Mouse (Mus musculus) thymus, adult 2 months (tissue): ENCODE measurements around the gene Rbp3.

ENCODE experiments used
- CTCF ChIP-seq: fragments of 200-500 bp; IDR thresholded peaks from 2 replicates; pipeline ENCODE4 v1.5.1; 2012; ENCODE audit warnings: mild to moderate bottlenecking, control low read depth, low read length, moderate library complexity, borderline replicate concordance; ENCODE audit not compliant: control insufficient read depth, poor library complexity, insufficient read depth; ENCODE audit errors: extremely low read depth
- POLR2A ChIP-seq: fragments of 200-500 bp; IDR thresholded peaks from 2 replicates; pipeline ENCODE4 v1.6.1; 2012; ENCODE audit warnings: mild to moderate bottlenecking, low read length, control low read depth, moderate library complexity; ENCODE audit not compliant: control insufficient read depth, poor library complexity, insufficient read depth; ENCODE audit errors: extremely low read depth

DNA sequence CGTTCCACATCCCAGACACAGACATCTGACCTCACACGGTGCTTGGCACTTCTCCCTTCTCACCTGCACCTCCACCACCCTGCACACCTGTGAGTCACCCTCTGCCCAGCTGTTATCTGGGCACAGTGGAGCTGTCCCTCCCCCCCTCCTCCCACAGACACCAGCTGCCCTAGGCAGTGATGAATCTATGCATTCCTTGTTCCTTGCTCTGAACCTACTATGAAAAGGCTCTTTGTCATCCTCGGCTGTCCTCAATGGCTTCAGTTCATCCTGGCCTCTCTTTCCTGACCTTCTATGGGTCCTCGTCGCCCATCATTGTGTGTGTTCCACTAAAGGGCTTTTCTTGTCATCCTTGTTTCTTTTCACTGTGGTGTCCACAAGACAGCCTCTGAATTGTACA, 20.9 kb downstream of the Rbp3 start:
- TF ChIP-seq CTCF = no peak
- no peak for TF ChIP-seq POLR2A
